Mouse (Mus musculus) bone marrow macrophage, adult 2 months (primary cell): ENCODE results near the gene Gm42742. TPM values are rescaled to one million over a fixed set of nuclear protein-coding genes. Genes with fewer than 3 reads are reported as not detected.

ENCODE experiments used
- H3K27ac ChIP-seq: 2 replicates; pipeline ENCODE4 v1.5.1; 2012; ENCODE audit warnings: low read depth, low read length; ENCODE audit not compliant: insufficient read depth
- H3K4me1 ChIP-seq: 2 replicates; pipeline ENCODE4 v1.6.1; 2012; ENCODE audit warnings: low read length; ENCODE audit not compliant: control insufficient read depth, insufficient read depth
- H3K4me3 ChIP-seq: 2 replicates; pipeline ENCODE4 v1.5.1; 2012; ENCODE audit warnings: mild to moderate bottlenecking, low read length, moderate library complexity; ENCODE audit not compliant: insufficient read depth
- CTCF ChIP-seq: IDR thresholded peaks from 2 replicates; pipeline ENCODE4 v1.5.1; 2012; ENCODE audit warnings: low read depth, mild to moderate bottlenecking, low read length, moderate library complexity
- POLR2A ChIP-seq: IDR thresholded peaks from 2 replicates; pipeline ENCODE4 v1.6.1; 2012; ENCODE audit warnings: mild to moderate bottlenecking, low read depth, low read length, borderline replicate concordance
- polyA plus RNA-seq: library from polyadenylated mRNA; stranded (reverse); fragments of >200 nt; gene quantifications from 2 replicates; pipeline ENCODE4 v1.2.4, GENCODE M21; 2012; ENCODE audit not compliant: missing spikeins, insufficient read depth, insufficient read length

Gm42742 gene
- polyA plus RNA-seq, 1 experiment = 31.3 TPM

- Histone ChIP-seq H3K27ac (no peak overlapping the region), H3K4me1 (peaks cover 10% of the 10 kb centered on the region), H3K4me3 (peak overlapping the region; percentile 76)
- TF ChIP-seq POLR2A = no peak
- TF ChIP-seq CTCF = no peak
Observed at GRCm38 (mm10) chr7:126976878-126977459, 43.9 kb downstream of the Gm42742 start.

- peak within 1 kb of the TSS; percentile 97 for H3K27ac ChIP-seq
- H3K4me3 ChIP-seq = peak within 1 kb of the TSS; percentile 76
- H3K4me1 ChIP-seq = peaks cover 10% of the 10 kb centered on the region
- TF ChIP-seq CTCF (peak; percentile 93), POLR2A (no peak; the same call in 1 of the 2 replicates)
Observed at GRCm38 (mm10) chr7:126975950-126976866, 44.7 kb downstream of the Gm42742 start, which contains the start of gene Cdiptos. TSS of gene Cdiptos (minus strand) at chr7:126976098.

- peak within 1 kb of the TSS; percentile 97 for H3K27ac ChIP-seq
- peaks cover 10% of the 10 kb centered on the region for H3K4me1 ChIP-seq
- peak within 1 kb of the TSS; percentile 76 for H3K4me3 ChIP-seq
- TF ChIP-seq POLR2A = no peak
- no peak for TF ChIP-seq CTCF
Observed at GRCm38 (mm10) chr7:126975893-126975949, 45.2 kb downstream of the Gm42742 start, which contains the start of gene Cdipt. TSS of gene Cdipt (plus strand) at chr7:126975914.

- peak overlapping the region; percentile 76 for H3K4me3 ChIP-seq
- TF ChIP-seq POLR2A (no peak), CTCF (no peak)
- peaks cover 10% of the 10 kb centered on the region for H3K4me1 ChIP-seq
- peak overlapping the region; percentile 97 for H3K27ac ChIP-seq
Observed at GRCm38 (mm10) chr7:126975493-126975892, 45.4 kb downstream of the Gm42742 start.

GRCm38 (mm10) chr7:126967361-126967760, 53.5 kb downstream of the Gm42742 start:
- Histone ChIP-seq H3K4me3 (no peak overlapping the region), H3K4me1 (no peaks in the 10 kb centered on the region), H3K27ac (no peak overlapping the region)
- TF ChIP-seq CTCF = no peak
- no peak for TF ChIP-seq POLR2A

GRCm38 (mm10) chr7:126965568-126965967, 55.3 kb downstream of the Gm42742 start:
- TF ChIP-seq CTCF = no peak
- TF ChIP-seq POLR2A = no peak
- H3K4me1 ChIP-seq = no peaks in the 10 kb centered on the region
- no peak overlapping the region for H3K4me3 ChIP-seq
- no peak overlapping the region for H3K27ac ChIP-seq

Other genes starting within 250 kb of the Gm42742 start
- 392 and 412 TPM in 2 replicates for gene Ypel3, start 244.1 kb downstream of the Gm42742 start, polyA plus RNA-seq
- gene Tbx6, start 239.6 kb downstream of the Gm42742 start, polyA plus RNA-seq = 1.9 and 2.8 TPM in 2 replicates
- 153 and 164 TPM in 2 replicates for gene Ppp4c, start 228.6 kb downstream of the Gm42742 start, polyA plus RNA-seq
- 0.74 and 0.85 TPM in 2 replicates for gene Fam57b, start 223.4 kb downstream of the Gm42742 start, polyA plus RNA-seq
- not detected in 2 replicates for gene 4930451I11Rik, start 189.5 kb downstream of the Gm42742 start, polyA plus RNA-seq
- not detected in 2 replicates for gene Doc2a, start 173.7 kb downstream of the Gm42742 start, polyA plus RNA-seq
- gene Hirip3, start 159.1 kb downstream of the Gm42742 start, polyA plus RNA-seq = 32.0 and 33.5 TPM in 2 replicates
- gene Ino80e, start 158.7 kb downstream of the Gm42742 start, polyA plus RNA-seq = 67.0 and 72.6 TPM in 2 replicates
- 58.5 and 66.8 TPM in 2 replicates for gene Taok2, start 136.4 kb downstream of the Gm42742 start, polyA plus RNA-seq
- 74.2 and 75.9 TPM in 2 replicates for gene Tmem219, start 98.2 kb downstream of the Gm42742 start, polyA plus RNA-seq
- 16.2 and 17.5 TPM in 2 replicates for gene Kctd13, start 92.2 kb downstream of the Gm42742 start, polyA plus RNA-seq
- gene Asphd1, start 71.5 kb downstream of the Gm42742 start, polyA plus RNA-seq = not detected in 2 replicates
- gene Sez6l2, start 70.5 kb downstream of the Gm42742 start, polyA plus RNA-seq = 1.6 and 2.6 TPM in 2 replicates
- gene Cdipt, start 45.2 kb downstream of the Gm42742 start, polyA plus RNA-seq = 112 and 118 TPM in 2 replicates
- 7.3 and 7.4 TPM in 2 replicates for gene Cdiptos, start 45.0 kb downstream of the Gm42742 start, polyA plus RNA-seq
- gene Mvp, start 6.5 kb downstream of the Gm42742 start, polyA plus RNA-seq = 95.9 and 96.2 TPM in 2 replicates
- 9.2 and 17.6 TPM in 2 replicates for gene Pagr1b, start 4.6 kb downstream of the Gm42742 start, polyA plus RNA-seq
- gene Pagr1a, start 3.7 kb downstream of the Gm42742 start, polyA plus RNA-seq = 20.3 and 22.2 TPM in 2 replicates
- 2.8 TPM in 1 of 2 replicates, not detected in the other for gene Prrt2, start 114 bp upstream of the Gm42742 start, polyA plus RNA-seq
- gene Maz, start 5.9 kb upstream of the Gm42742 start, polyA plus RNA-seq = 161 and 164 TPM in 2 replicates
- gene Kif22, start 21.4 kb upstream of the Gm42742 start, polyA plus RNA-seq = 40.8 and 48.5 TPM in 2 replicates
- gene Zg16, start 66.2 kb upstream of the Gm42742 start, polyA plus RNA-seq = not detected in 2 replicates
- 41.2 and 41.4 TPM in 2 replicates for gene AI467606, start 70.3 kb upstream of the Gm42742 start, polyA plus RNA-seq
- gene Qprt, start 101.1 kb upstream of the Gm42742 start, polyA plus RNA-seq = 0.71 TPM in 1 of 2 replicates, not detected in the other
- gene Spn, start 116.7 kb upstream of the Gm42742 start, polyA plus RNA-seq = 34.5 and 36.3 TPM in 2 replicates
- gene Cd2bp2, start 175.0 kb upstream of the Gm42742 start, polyA plus RNA-seq = 58.0 and 58.5 TPM in 2 replicates
- 67.2 and 71.7 TPM in 2 replicates for gene Tbc1d10b, start 187.4 kb upstream of the Gm42742 start, polyA plus RNA-seq
- gene Mylpf, start 187.8 kb upstream of the Gm42742 start, polyA plus RNA-seq = 3.9 and 6.9 TPM in 2 replicates
- gene Zfp553, start 212.0 kb upstream of the Gm42742 start, polyA plus RNA-seq = 6.5 and 6.8 TPM in 2 replicates
- 2.9 and 5.8 TPM in 2 replicates for gene Sept1, start 212.0 kb upstream of the Gm42742 start, polyA plus RNA-seq
- gene Zfp771, start 223.2 kb upstream of the Gm42742 start, polyA plus RNA-seq = 10.9 and 12.4 TPM in 2 replicates
- 25.6 and 27.3 TPM in 2 replicates for gene Dctpp1, start 239.6 kb upstream of the Gm42742 start, polyA plus RNA-seq